ENCODE assay signal across 36 mouse cellular contexts in genomic region chr14:36915203-36915602, GRCm38 (mm10).
"Had no signal": no experiment of that assay in that cellular context is flagged by ENCODE, and none has a peak within 500 bp of the region (broad histone marks: within the 10 kb centered on the region; RNA-seq: fewer than 3 reads in every experiment).

No protein-coding gene starts in this region.

- DNase-seq: heart, postnatal 10 days; heart, postnatal 14 days; heart, postnatal 36 days; heart, postnatal 4 days; kidney, adult 11 months; kidney, adult 18-20 months; kidney, adult 2 months; kidney, adult 8-10 months; kidney, adult 9 months; kidney, postnatal 10 days; kidney, postnatal 14 days; kidney, postnatal 25 days; kidney, postnatal 36 days; kidney, postnatal 4 days; layer of hippocampus, adult 9-11 months; layer of hippocampus, postnatal 36 days had no signal

- H3K27me3 ChIP-seq: heart, embryonic 12.5 days; heart, embryonic 13.5 days; heart, embryonic 15.5 days; hindbrain, embryonic 12.5 days; hindbrain, embryonic 13.5 days; hindbrain, embryonic 15.5 days; intestine, embryonic 15.5 days; kidney, embryonic 15.5 days had no signal

- H3K9ac ChIP-seq: heart, embryonic 12.5 days; heart, embryonic 13.5 days; heart, embryonic 15.5 days; hindbrain, embryonic 12.5 days; hindbrain, embryonic 13.5 days; hindbrain, embryonic 14.5 days; hindbrain, embryonic 15.5 days; intestine, embryonic 15.5 days; kidney, embryonic 15.5 days had no signal

- H3K4me3 ChIP-seq: heart, embryonic 10.5 days; heart, embryonic 12.5 days; heart, embryonic 13.5 days; heart, embryonic 15.5 days; hindbrain, embryonic 10.5 days; hindbrain, embryonic 12.5 days; hindbrain, embryonic 13.5 days; hindbrain, embryonic 15.5 days; intestine, embryonic 15.5 days; kidney, embryonic 15.5 days; layer of hippocampus, adult 2 months; left cerebral cortex, adult 2 months had no signal

- ATAC-seq: hindbrain, embryonic 16.5 days; hindbrain, postnatal 0 days; inflammation-experienced regulatory T-cells, adult 6 months; intestine, embryonic 15.5 days; intestine, embryonic 16.5 days; intestine, postnatal 0 days had no signal

- H3K36me3 ChIP-seq: heart, embryonic 15.5 days; hindbrain, embryonic 10.5 days; intestine, embryonic 15.5 days; kidney, embryonic 15.5 days had no signal

- H3K4me1 ChIP-seq: hindbrain, embryonic 12.5 days; hindbrain, embryonic 13.5 days; hindbrain, embryonic 15.5 days; intestine, embryonic 15.5 days had no signal

- H3K9me3 ChIP-seq: heart, embryonic 10.5 days; heart, embryonic 12.5 days; heart, embryonic 13.5 days; heart, embryonic 15.5 days; hindbrain, embryonic 10.5 days; hindbrain, embryonic 12.5 days; hindbrain, embryonic 13.5 days; hindbrain, embryonic 15.5 days; intestine, embryonic 15.5 days; kidney, embryonic 15.5 days had no signal

- H3K4me2 ChIP-seq: heart, embryonic 11.5 days; heart, embryonic 12.5 days; heart, embryonic 13.5 days; heart, embryonic 15.5 days; hindbrain, embryonic 12.5 days; hindbrain, embryonic 13.5 days; hindbrain, embryonic 14.5 days; hindbrain, embryonic 15.5 days; intestine, embryonic 15.5 days; kidney, embryonic 15.5 days had no signal

- H3K27ac ChIP-seq: heart, embryonic 10.5 days; heart, embryonic 13.5 days; heart, embryonic 15.5 days; hindbrain, embryonic 10.5 days; hindbrain, embryonic 12.5 days; hindbrain, embryonic 13.5 days; hindbrain, embryonic 14.5 days; hindbrain, embryonic 15.5 days; hindbrain, postnatal 0 days; intestine, embryonic 15.5 days; kidney, embryonic 15.5 days; kidney, postnatal 0 days; layer of hippocampus, adult 2 months; left cerebral cortex, adult 2 months had no signal
